Mouse (Mus musculus): ENCODE data around the gene Stxbp2.

Stxbp2 gene

GRCm38 (mm10) chr8:3645804-3646203 is 15.0 kb downstream of the Stxbp2 start:
- peak; percentile 65 to 82 for DNase-seq

GRCm38 (mm10) chr8:3646824-3647531 is 16.2 kb downstream of the Stxbp2 start:
- no peak for DNase-seq

- DNase-seq, result no peak
Measured at GRCm38 (mm10) chr8:3647561-3647960, 16.8 kb downstream of the Stxbp2 start.

- no peak for DNase-seq
Measured at GRCm38 (mm10) chr8:3648268-3648667, 17.5 kb downstream of the Stxbp2 start.

- DNase-seq, result no peak
Measured at GRCm38 (mm10) chr8:3648990-3649389, 18.2 kb downstream of the Stxbp2 start.

- DNase-seq, result no peak
Measured at GRCm38 (mm10) chr8:3652845-3653244, 22.1 kb downstream of the Stxbp2 start.

GRCm38 (mm10) chr8:3654726-3655508 is 24.2 kb downstream of the Stxbp2 start:
- no peak for DNase-seq

- no peak for DNase-seq
Measured at GRCm38 (mm10) chr8:3655526-3655925, 24.8 kb downstream of the Stxbp2 start, which contains the start of gene Retn. TSS of gene Retn (plus strand) at chr8:3655770.

GRCm38 (mm10) chr8:3656725-3657381 is 26.1 kb downstream of the Stxbp2 start:
- DNase-seq, result peak in 1 of 2 experiments; percentile 30

- DNase-seq, result no peak
Measured at GRCm38 (mm10) chr8:3660889-3661288, 30.1 kb downstream of the Stxbp2 start.

GRCm38 (mm10) chr8:3664405-3664804 is 33.6 kb downstream of the Stxbp2 start:
- DNase-seq, result no peak

- DNase-seq, result no peak
Measured at GRCm38 (mm10) chr8:3665507-3665906, 34.8 kb downstream of the Stxbp2 start, which contains the start of gene Mcemp1. TSS of gene Mcemp1 (plus strand) at chr8:3665754.

- DNase-seq, result no peak
Measured at GRCm38 (mm10) chr8:3670388-3670787, 39.6 kb downstream of the Stxbp2 start.

GRCm38 (mm10) chr8:3671980-3672491 is 41.3 kb downstream of the Stxbp2 start, which contains the start of gene Fcor:
TSS of gene Fcor (minus strand) at chr8:3672362.
- peak; percentile 83 to 90 for DNase-seq

- no peak for DNase-seq
Measured at GRCm38 (mm10) chr8:3674671-3675070, 43.9 kb downstream of the Stxbp2 start.

- DNase-seq, result peak; percentile 94 to 96
Measured at GRCm38 (mm10) chr8:3676131-3676992, 45.6 kb downstream of the Stxbp2 start, which contains the start of gene Trappc5. TSS of gene Trappc5 (plus strand) at chr8:3676299.

GRCm38 (mm10) chr8:3676993-3677579 is 46.3 kb downstream of the Stxbp2 start:
- peak in 1 of 2 experiments; percentile 13 for DNase-seq

GRCm38 (mm10) chr8:3678831-3679230 is 48.1 kb downstream of the Stxbp2 start:
- DNase-seq, result no peak

GRCm38 (mm10) chr8:3679236-3679635 is 48.5 kb downstream of the Stxbp2 start:
- no peak for DNase-seq

- DNase-seq, result peak in 1 of 2 experiments; percentile 21
Measured at GRCm38 (mm10) chr8:3679656-3680055, 48.9 kb downstream of the Stxbp2 start.

GRCm38 (mm10) chr8:3682435-3682834 is 51.7 kb downstream of the Stxbp2 start:
- DNase-seq, result no peak
